Comparison of ENCODE assay signal across 22 mouse cellular contexts in the genomic region with DNA sequence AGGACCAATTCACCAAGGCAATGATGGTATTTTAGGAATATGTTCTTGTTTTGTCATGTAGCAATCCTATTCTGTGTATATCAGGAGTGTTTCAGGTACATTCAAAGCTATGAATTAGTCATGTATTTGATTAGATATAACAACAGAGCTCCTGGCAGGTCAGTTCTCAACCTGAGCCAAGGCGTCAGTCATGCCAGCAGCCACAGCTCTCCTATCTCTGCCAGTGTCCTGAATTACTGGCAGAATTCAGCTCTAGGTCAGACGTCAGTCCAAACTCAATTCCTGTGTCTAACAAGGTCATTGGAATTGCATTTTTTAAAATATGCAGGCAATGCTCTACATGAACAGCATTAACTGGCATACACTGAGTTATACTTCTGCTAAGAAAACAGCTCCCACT.
DNase-seq lines count a peak whose midpoint lies in the region; ATAC-seq lines count a peak whose summit lies in the region.
"Had no signal": no experiment of that assay in that cellular context is flagged by ENCODE, and none has a peak within 500 bp of the region (broad histone marks: within the 10 kb centered on the region; RNA-seq: fewer than 3 reads in every experiment).

No protein-coding gene starts in this region.

- H3K9me3 ChIP-seq in heart, embryonic 11.5 days (replicated peaks; ENCODE audit: control insufficient read depth, low read length) = no peaks in the 10 kb centered on the region
- H3K9me3 ChIP-seq in heart, embryonic 16.5 days (replicated peaks; ENCODE audit: control insufficient read depth, low read length) = no peaks in the 10 kb centered on the region
- H3K9me3 ChIP-seq: embryonic facial prominence, embryonic 10.5 days; forebrain, embryonic 15.5 days; hindbrain, embryonic 15.5 days; liver, embryonic 12.5 days; midbrain, embryonic 10.5 days; neural tube, embryonic 13.5 days had no signal

- no peak overlapping the region for H3K27ac ChIP-seq in heart, embryonic 11.5 days (ENCODE audit: low read depth, low read length)
- H3K27ac ChIP-seq in heart, embryonic 16.5 days (ENCODE audit: low read length) = 0 out of 2 replicates have a peak overlapping the region, but pooled peaks have one; percentile 32
- H3K27ac ChIP-seq: embryonic facial prominence, embryonic 10.5 days; forebrain, embryonic 15.5 days; hindbrain, embryonic 15.5 days; layer of hippocampus, adult 2 months; liver, embryonic 12.5 days; midbrain, embryonic 10.5 days; neural tube, embryonic 13.5 days had no signal

- ATAC-seq in heart, embryonic 11.5 days (replicated peaks; ENCODE audit: insufficient number of reproducible peaks, low FRiP score, low TSS enrichment) = no peak
- ATAC-seq in heart, embryonic 16.5 days (replicated peaks; ENCODE audit: extremely low read depth, insufficient read depth, low FRiP score) = no peak
- ATAC-seq: forebrain, embryonic 15.5 days; liver, embryonic 12.5 days; midbrain, embryonic 16.5 days; Patski had no signal

- H3K4me2 ChIP-seq in heart, embryonic 11.5 days = no peak overlapping the region
- H3K4me2 ChIP-seq in heart, embryonic 16.5 days (ENCODE audit: low read depth, low read length) = no peak overlapping the region
- H3K4me2 ChIP-seq: forebrain, embryonic 15.5 days; hindbrain, embryonic 15.5 days; liver, embryonic 12.5 days; neural tube, embryonic 13.5 days had no signal

- peak; percentile 77 to 84 for DNase-seq in cerebellum, postnatal 10 days
- DNase-seq in cerebellum, postnatal 4 days (ENCODE audit: low spot score in 2 of 2) = no peak
- peak; percentile 45 for DNase-seq in heart, adult 8-10 months (ENCODE audit: low spot score)
- no peak for DNase-seq in layer of hippocampus, postnatal 36 days
- no peak for DNase-seq in gastrocnemius, adult 8-10 months (ENCODE audit: low spot score in 2 of 2)
- DNase-seq: cerebellum, adult 18-20 months; gastrocnemius, postnatal 25 days; kidney, postnatal 25 days; lung, adult 18-20 months; lung, postnatal 10 days had no signal

- H3K4me1 ChIP-seq in heart, embryonic 11.5 days (ENCODE audit: control insufficient read depth, insufficient read depth, low read length) = no peaks in the 10 kb centered on the region
- peaks cover 2% of the 10 kb centered on the region; the same call in 1 of the 2 replicates for H3K4me1 ChIP-seq in heart, embryonic 16.5 days (ENCODE audit: control insufficient read depth, insufficient read depth, low read length)
- H3K4me1 ChIP-seq: embryonic facial prominence, embryonic 10.5 days; forebrain, embryonic 15.5 days; hindbrain, embryonic 15.5 days; liver, embryonic 12.5 days; midbrain, embryonic 10.5 days; neural tube, embryonic 13.5 days had no signal

- H3K36me3 ChIP-seq in heart, embryonic 11.5 days (ENCODE audit: control insufficient read depth, insufficient read depth, low read length) = no peaks in the 10 kb centered on the region
- H3K36me3 ChIP-seq in heart, embryonic 16.5 days (ENCODE audit: control insufficient read depth, insufficient read depth) = no peaks in the 10 kb centered on the region
- H3K36me3 ChIP-seq: embryonic facial prominence, embryonic 10.5 days; forebrain, embryonic 15.5 days; hindbrain, embryonic 15.5 days; liver, embryonic 12.5 days; midbrain, embryonic 10.5 days; neural tube, embryonic 13.5 days had no signal

- WGBS in heart, embryonic 11.5 days (ENCODE audit: insufficient replicate concordance) = 54% methylated on average over 2 of the region's 2 CpGs
- WGBS in heart, embryonic 16.5 days = 34% methylated on average over 2 of the region's 2 CpGs

- H3K4me3 ChIP-seq in heart, embryonic 11.5 days (ENCODE audit: low read depth, low read length) = no peak overlapping the region
- H3K4me3 ChIP-seq in heart, embryonic 16.5 days (ENCODE audit: low read length) = no peak overlapping the region
- H3K4me3 ChIP-seq: embryonic facial prominence, embryonic 10.5 days; forebrain, embryonic 15.5 days; hindbrain, embryonic 15.5 days; layer of hippocampus, adult 2 months; liver, embryonic 12.5 days; midbrain, embryonic 10.5 days; myocyte; neural tube, embryonic 13.5 days had no signal

- H3K27me3 ChIP-seq in heart, embryonic 11.5 days (ENCODE audit: control insufficient read depth, insufficient read depth, low read length) = no peaks in the 10 kb centered on the region
- H3K27me3 ChIP-seq in heart, embryonic 16.5 days (ENCODE audit: control insufficient read depth, insufficient read depth, low read length) = no peaks in the 10 kb centered on the region
- H3K27me3 ChIP-seq: forebrain, embryonic 15.5 days; hindbrain, embryonic 15.5 days; liver, embryonic 12.5 days; neural tube, embryonic 13.5 days; Patski had no signal

- H3K9ac ChIP-seq in heart, embryonic 11.5 days (ENCODE audit: low read depth, low read length) = no peak overlapping the region
- H3K9ac ChIP-seq in heart, embryonic 16.5 days (ENCODE audit: low read length) = no peak overlapping the region
- H3K9ac ChIP-seq: forebrain, embryonic 15.5 days; hindbrain, embryonic 15.5 days; liver, embryonic 12.5 days; neural tube, embryonic 13.5 days had no signal

Comparison
In these comparisons a context has a peak if more than half of its experiments do, and no peak if none do; other contexts are left out.
1. DNase-seq: peak in cerebellum, postnatal 10 days (2 of 2) and heart, adult 8-10 months (single experiment); none in cerebellum, postnatal 4 days (0 of 2), layer of hippocampus, postnatal 36 days (0 of 2) and gastrocnemius, adult 8-10 months (0 of 2).